Mouse (Mus musculus): Measurements from ENCODE around the gene Tfap4. TPM values are rescaled to one million over a fixed set of nuclear protein-coding genes. Genes with fewer than 3 reads are reported as not detected.

Tfap4 gene
- polyA plus RNA-seq, 1 experiment: 1.9 TPM

DNA sequence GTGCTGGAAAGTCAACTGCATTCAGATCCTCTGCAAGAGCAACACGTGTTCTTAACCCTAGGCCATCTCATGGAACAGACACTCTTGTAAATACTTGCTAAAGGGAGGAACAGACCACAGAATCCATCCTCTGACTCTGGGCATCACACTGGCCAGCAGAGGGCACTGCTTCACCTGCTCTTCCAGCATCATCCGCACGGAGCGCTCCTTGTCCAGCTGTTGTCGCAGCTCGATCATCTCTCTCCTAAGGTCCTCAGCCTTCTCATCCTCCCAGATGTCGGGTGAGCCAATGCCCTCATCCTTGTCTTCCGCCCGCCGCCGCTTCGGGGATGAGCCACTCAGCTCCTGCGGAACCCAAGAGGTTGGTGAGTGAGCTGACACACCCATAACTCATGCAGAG, 8.6 kb downstream of the Tfap4 start:
- Histone ChIP-seq H3K36me3 (ENCODE audit: control insufficient read depth, insufficient read depth, low read length) (no peaks in the 10 kb centered on the region), H3K27me3 (ENCODE audit: control insufficient read depth, insufficient read depth, low read length) (no peaks in the 10 kb centered on the region), H3K27ac (ENCODE audit: control insufficient read depth, insufficient read depth, low read depth, low read length) (no peak overlapping the region), H3K4me1 (ENCODE audit: control insufficient read depth, insufficient read depth, low read length) (no peaks in the 10 kb centered on the region; the same call in 1 of the 2 replicates), H3K4me3 (ENCODE audit: control insufficient read depth, low read depth, low read length) (no peak overlapping the region)
- no peak for TF ChIP-seq POLR2A (IDR thresholded peaks at IDR 0.05; ENCODE audit: control insufficient read depth, low read depth, low read length)
- TF ChIP-seq CTCF (IDR thresholded peaks at IDR 0.05; ENCODE audit: control insufficient read depth, insufficient read depth, insufficient replicate concordance, low read depth, low read length): peak; percentile 94

DNA sequence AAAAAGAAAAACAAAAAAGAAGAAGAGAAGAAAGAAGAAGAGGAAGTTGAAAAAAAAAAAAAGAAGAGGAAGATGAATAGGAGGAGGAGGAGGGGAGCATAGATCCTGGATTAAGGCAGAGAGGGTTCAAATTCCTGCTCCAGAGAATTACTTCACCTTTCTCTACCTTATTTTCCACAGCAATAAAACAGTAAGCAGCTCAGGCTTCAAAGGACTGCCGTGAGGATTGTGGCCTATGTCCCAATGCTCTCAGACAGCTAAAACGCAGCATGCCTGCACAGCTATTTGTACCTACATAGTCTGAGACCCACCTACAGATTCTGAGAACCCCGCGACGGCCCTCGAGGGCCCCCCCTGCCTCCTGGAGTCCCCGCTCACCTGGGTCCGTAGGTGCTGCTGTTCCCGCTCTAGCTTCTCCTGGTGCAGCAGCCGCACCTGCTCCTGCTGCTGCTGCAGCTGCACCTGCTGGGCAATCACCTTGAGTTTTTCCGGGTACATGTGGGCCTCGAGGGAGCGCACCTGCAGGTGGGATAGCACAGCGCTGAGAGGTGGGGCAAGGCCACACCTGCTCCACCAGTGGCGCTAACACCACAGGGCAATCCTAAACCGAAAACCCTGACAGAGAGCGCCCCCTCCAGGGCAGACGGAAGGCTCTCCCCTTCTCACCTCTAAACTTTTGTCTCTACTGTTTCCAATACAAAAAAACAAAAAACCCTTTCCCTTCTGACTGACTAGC, 10.5 kb downstream of the Tfap4 start:
- TF ChIP-seq POLR2A (IDR thresholded peaks at IDR 0.05; ENCODE audit: control insufficient read depth, low read depth, low read length) (no peak), CTCF (IDR thresholded peaks at IDR 0.05; ENCODE audit: control insufficient read depth, insufficient read depth, insufficient replicate concordance, low read depth, low read length) (no peak; the same call in 1 of the 2 replicates)
- no peaks in the 10 kb centered on the region; the same call in 1 of the 2 replicates for H3K4me1 ChIP-seq (ENCODE audit: control insufficient read depth, insufficient read depth, low read length)
- H3K27ac ChIP-seq (ENCODE audit: control insufficient read depth, insufficient read depth, low read depth, low read length): no peak overlapping the region
- H3K4me3 ChIP-seq (ENCODE audit: control insufficient read depth, low read depth, low read length): no peak overlapping the region
- no peaks in the 10 kb centered on the region for H3K27me3 ChIP-seq (ENCODE audit: control insufficient read depth, insufficient read depth, low read length)
- no peaks in the 10 kb centered on the region for H3K36me3 ChIP-seq (ENCODE audit: control insufficient read depth, insufficient read depth, low read length)

DNA sequence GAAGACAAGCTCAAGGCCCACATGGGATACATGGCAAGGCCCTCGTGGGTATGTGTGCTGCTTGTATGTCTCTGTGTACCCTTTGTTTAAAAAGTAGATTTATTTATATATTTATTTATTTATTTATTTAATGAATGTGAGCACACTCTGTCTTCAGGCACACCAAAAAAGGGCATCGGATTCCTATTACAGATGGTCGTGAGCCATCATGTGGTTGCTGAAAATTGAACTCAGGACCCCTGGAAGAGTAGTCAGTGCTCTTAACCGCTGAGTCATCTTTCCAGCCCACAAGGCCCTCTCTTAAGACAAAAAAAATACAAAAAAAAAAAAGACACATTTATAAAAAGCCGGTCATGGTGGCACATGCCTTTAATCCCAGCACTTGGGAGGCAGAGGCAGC, 12.0 kb downstream of the Tfap4 start:
- no peak overlapping the region for H3K4me3 ChIP-seq (ENCODE audit: control insufficient read depth, low read depth, low read length)
- TF ChIP-seq CTCF (IDR thresholded peaks at IDR 0.05; ENCODE audit: control insufficient read depth, insufficient read depth, insufficient replicate concordance, low read depth, low read length) (no peak), POLR2A (IDR thresholded peaks at IDR 0.05; ENCODE audit: control insufficient read depth, low read depth, low read length) (no peak)
- no peaks in the 10 kb centered on the region for H3K27me3 ChIP-seq (ENCODE audit: control insufficient read depth, insufficient read depth, low read length)
- H3K4me1 ChIP-seq (ENCODE audit: control insufficient read depth, insufficient read depth, low read length): no peaks in the 10 kb centered on the region; the same call in 1 of the 2 replicates
- H3K36me3 ChIP-seq (ENCODE audit: control insufficient read depth, insufficient read depth, low read length): no peaks in the 10 kb centered on the region
- H3K27ac ChIP-seq (ENCODE audit: control insufficient read depth, insufficient read depth, low read depth, low read length): no peak overlapping the region

DNA sequence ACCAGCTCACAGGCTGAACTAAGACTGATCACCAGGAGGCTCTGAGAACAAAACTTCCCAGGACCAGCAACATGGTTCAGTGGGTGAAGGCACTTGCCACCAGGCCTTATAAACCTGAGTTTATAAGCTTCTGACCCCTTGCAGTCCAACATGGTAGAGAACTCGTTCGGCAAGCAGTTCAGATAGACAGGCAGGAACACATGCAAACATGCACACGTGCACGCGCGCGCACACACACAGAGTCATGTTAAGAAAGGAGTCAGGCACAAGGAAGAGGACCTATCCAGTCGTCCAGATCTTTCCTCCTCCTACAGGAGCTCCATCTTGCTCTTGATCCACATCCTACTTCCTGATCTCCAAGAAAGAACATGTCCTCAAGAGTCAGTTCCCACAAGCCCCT, 12.8 kb downstream of the Tfap4 start:
- H3K27me3 ChIP-seq (ENCODE audit: control insufficient read depth, insufficient read depth, low read length): no peaks in the 10 kb centered on the region
- H3K36me3 ChIP-seq (ENCODE audit: control insufficient read depth, insufficient read depth, low read length): no peaks in the 10 kb centered on the region
- H3K27ac ChIP-seq (ENCODE audit: control insufficient read depth, insufficient read depth, low read depth, low read length): no peak overlapping the region

DNA sequence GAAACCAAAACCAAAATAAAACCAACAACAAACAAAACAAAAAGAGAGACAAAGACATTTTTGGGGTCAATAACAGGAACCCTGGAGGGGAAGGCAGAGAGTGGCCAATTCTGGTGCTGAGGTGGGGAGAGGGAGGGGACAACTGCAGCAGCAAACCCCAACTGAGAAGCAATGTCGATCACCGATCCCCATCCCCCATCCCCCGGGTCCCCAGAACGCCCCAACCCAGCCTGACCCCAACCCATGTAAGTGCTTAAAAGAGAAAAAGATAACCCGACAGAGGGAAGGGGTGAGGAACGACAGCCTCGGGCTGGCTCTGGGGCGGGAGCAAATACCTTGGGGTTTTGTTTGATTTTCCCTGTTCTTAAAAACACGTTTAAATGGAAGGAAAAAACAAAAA, 14.8 kb downstream of the Tfap4 start:
- H3K27ac ChIP-seq (ENCODE audit: control insufficient read depth, insufficient read depth, low read depth, low read length): no peak overlapping the region
- peaks cover 2% of the 10 kb centered on the region for H3K4me1 ChIP-seq (ENCODE audit: control insufficient read depth, insufficient read depth, low read length)
- H3K27me3 ChIP-seq (ENCODE audit: control insufficient read depth, insufficient read depth, low read length): no peaks in the 10 kb centered on the region
- no peaks in the 10 kb centered on the region for H3K36me3 ChIP-seq (ENCODE audit: control insufficient read depth, insufficient read depth, low read length)
- no peak for TF ChIP-seq POLR2A (IDR thresholded peaks at IDR 0.05; ENCODE audit: control insufficient read depth, low read depth, low read length)
- no peak for TF ChIP-seq CTCF (IDR thresholded peaks at IDR 0.05; ENCODE audit: control insufficient read depth, insufficient read depth, insufficient replicate concordance, low read depth, low read length)
- no peak overlapping the region for H3K4me3 ChIP-seq (ENCODE audit: control insufficient read depth, low read depth, low read length)

More for the DNA sequence above, 12.8 kb downstream of the Tfap4 start:
- TF ChIP-seq POLR2A (IDR thresholded peaks at IDR 0.05; ENCODE audit: control insufficient read depth, low read depth, low read length) (no peak), CTCF (IDR thresholded peaks at IDR 0.05; ENCODE audit: control insufficient read depth, insufficient read depth, insufficient replicate concordance, low read depth, low read length) (no peak)
- Histone ChIP-seq H3K4me1 (ENCODE audit: control insufficient read depth, insufficient read depth, low read length) (peaks cover 2% of the 10 kb centered on the region), H3K4me3 (ENCODE audit: control insufficient read depth, low read depth, low read length) (no peak overlapping the region)

DNA sequence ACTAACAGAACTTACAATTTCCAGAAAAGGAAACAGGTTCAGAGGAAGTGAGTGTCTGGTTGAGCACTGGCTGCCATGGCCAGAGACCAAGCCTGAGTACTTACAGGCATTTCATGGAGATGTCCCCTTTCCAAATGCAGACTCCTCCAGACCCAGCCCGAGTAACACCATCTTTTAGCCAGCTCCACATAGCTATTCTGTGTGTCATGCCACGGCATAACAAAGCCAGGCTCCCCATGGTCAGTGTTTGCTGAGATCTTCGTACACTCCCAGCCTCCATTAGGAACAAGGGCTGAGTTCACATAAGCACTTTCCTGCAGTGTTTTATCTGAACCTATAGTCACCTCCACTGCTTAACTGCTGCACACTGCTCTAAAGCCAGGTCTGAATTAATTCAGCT, 16.4 kb downstream of the Tfap4 start:
- H3K4me1 ChIP-seq (ENCODE audit: control insufficient read depth, insufficient read depth, low read length): peaks cover 2% of the 10 kb centered on the region
- no peak overlapping the region for H3K4me3 ChIP-seq (ENCODE audit: control insufficient read depth, low read depth, low read length)
- H3K27me3 ChIP-seq (ENCODE audit: control insufficient read depth, insufficient read depth, low read length): no peaks in the 10 kb centered on the region
- no peaks in the 10 kb centered on the region for H3K36me3 ChIP-seq (ENCODE audit: control insufficient read depth, insufficient read depth, low read length)
- H3K27ac ChIP-seq (ENCODE audit: control insufficient read depth, insufficient read depth, low read depth, low read length): no peak overlapping the region
- TF ChIP-seq CTCF (IDR thresholded peaks at IDR 0.05; ENCODE audit: control insufficient read depth, insufficient read depth, insufficient replicate concordance, low read depth, low read length): no peak
- TF ChIP-seq POLR2A (IDR thresholded peaks at IDR 0.05; ENCODE audit: control insufficient read depth, low read depth, low read length): no peak

DNA sequence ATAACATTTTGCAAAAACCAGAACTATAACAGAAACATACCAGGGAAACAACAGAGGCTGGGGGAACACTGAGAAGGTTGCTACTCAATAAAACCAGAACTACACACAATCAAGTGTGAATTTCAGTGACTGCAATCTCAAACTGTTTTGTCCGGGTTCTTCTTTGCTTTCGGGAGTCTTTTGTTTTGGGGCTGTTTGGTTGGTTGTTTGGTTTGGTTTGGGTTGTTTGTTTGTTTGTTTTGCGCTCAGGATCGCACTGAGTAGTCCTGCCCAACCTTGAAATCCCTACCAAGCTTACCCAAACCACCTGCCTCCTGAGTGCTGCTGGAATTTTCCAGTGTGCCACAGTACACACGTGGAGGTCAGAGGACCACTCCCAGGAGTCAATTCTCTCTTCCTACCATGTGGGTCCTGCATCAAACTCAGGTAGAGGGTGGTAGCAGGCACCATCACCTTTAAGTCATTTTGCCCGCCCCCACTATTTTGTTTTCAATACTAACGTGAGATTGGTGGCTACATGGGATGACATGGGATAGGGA, 17.3 kb downstream of the Tfap4 start:
- H3K36me3 ChIP-seq (ENCODE audit: control insufficient read depth, insufficient read depth, low read length): no peaks in the 10 kb centered on the region
- TF ChIP-seq POLR2A (IDR thresholded peaks at IDR 0.05; ENCODE audit: control insufficient read depth, low read depth, low read length) (no peak), CTCF (IDR thresholded peaks at IDR 0.05; ENCODE audit: control insufficient read depth, insufficient read depth, insufficient replicate concordance, low read depth, low read length) (no peak)
- H3K4me3 ChIP-seq (ENCODE audit: control insufficient read depth, low read depth, low read length): no peak overlapping the region; the same call in 1 of the 2 replicates
- peaks cover 2% of the 10 kb centered on the region for H3K4me1 ChIP-seq (ENCODE audit: control insufficient read depth, insufficient read depth, low read length)
- H3K27ac ChIP-seq (ENCODE audit: control insufficient read depth, insufficient read depth, low read depth, low read length): peak overlapping the region; percentile 23; the same call in 1 of the 2 replicates
- H3K27me3 ChIP-seq (ENCODE audit: control insufficient read depth, insufficient read depth, low read length): no peaks in the 10 kb centered on the region
